Mouse (Mus musculus) gastrocnemius, adult 18-20 months (tissue): ENCODE measurements around the gene Slc39a3. TPM values are rescaled to one million over a fixed set of nuclear protein-coding genes. Genes with fewer than 3 reads are reported as not detected.
"Not testable (repeated sequence)": the region's sequence is repeated elsewhere in the genome, so short reads cannot be mapped to it uniquely, and the experiment has no call there.

Experiments used
- DNase-seq: peaks from one replicate; pipeline ENCODE4 v3.0.0; 2021; ENCODE audit warnings: low spot score
- total RNA-seq, 2 experiments: library from RNA; stranded (reverse); gene quantifications; 2 replicates each; pipeline ENCODE4 v1.2.3; 2021

The Slc39a3 gene
- total RNA-seq, 2 experiments from 2014 or later: 13.7 TPM

GRCm38 (mm10) chr10:81050645-81051044, 13.4 kb upstream of the Slc39a3 start:
- DNase-seq: no peak

DNA sequence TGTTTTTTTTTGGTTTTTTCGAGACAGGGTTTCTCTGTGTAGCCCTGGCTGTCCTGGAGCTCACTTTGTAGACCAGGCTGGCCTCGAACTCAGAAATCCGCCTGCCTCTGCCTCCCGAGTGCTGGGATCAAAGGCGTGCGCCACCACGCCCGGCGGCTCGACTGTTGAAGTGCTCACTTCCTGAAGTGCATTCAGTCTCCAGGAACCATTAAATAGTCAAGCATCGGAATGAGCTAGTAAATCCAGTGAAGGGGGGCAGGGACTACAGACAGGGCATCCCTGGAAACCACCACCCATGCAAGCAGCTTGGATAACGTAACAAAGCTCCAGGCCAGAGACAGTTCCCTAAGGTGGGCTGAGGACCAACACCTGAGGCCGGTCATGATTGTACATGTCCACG, 8.0 kb upstream of the Slc39a3 start:
- DNase-seq: not testable (repeated sequence)

DNA sequence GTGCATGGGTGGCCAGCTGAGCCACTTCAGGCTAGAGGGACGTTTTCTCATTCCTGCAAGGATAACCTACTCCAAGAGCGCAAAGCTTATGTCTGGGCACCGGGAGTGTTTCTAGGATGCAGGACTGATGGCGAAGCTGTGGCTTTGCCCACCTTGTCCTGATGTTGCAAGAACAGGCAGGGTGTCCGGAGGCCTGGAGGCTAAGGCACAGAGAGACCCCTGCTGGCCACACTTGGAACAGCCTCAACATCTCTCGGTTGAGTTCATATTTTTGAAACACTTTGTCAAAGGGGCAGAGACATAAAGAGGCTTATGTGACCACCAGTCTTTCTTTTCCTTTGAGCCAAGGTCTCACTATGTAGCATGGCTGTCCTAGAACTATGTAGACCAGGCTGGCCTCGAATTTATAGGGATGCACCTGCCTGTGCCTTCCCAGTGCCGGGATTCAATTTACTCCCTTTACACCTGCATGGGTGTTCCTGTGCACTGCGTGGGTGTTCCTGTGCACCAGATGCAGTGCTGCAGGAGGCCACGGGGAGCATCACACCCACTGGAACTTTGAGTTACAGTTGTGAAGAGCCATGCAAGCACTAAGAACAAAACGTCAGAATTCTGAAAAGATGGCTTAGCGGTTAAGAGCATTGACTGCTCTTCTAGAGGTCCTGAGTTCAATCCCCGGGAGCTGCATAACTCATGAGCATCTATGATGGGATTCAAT, 4.4 kb upstream of the Slc39a3 start:
- peak; percentile 67 for DNase-seq

- no peak for DNase-seq
These were observed 975 bp downstream of the Slc39a3 start for GRCm38 (mm10) chr10:81036251-81036650.

GRCm38 (mm10) chr10:81033586-81033985, 3.6 kb downstream of the Slc39a3 start:
- DNase-seq: no peak

GRCm38 (mm10) chr10:81029031-81029430, 8.2 kb downstream of the Slc39a3 start:
- DNase-seq: no peak

DNA sequence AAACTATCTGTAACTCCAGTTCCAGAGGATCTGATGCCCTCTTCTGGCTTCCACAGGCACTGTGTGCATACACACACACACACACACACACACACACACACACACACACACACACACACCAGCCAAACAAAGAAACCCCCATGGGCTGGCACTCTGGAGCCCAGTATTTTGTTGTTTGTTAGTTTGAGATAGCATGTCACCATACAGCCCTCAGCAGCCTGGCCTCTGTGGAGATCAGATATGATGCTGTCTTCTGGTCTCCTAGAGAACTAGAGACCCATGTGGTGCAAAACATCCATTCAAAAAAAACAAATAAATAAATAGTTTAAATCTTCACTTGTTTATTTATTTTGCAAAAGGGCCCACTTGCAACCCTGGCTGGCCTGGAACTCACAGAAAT, 9.0 kb downstream of the Slc39a3 start:
- DNase-seq: no peak

DNA sequence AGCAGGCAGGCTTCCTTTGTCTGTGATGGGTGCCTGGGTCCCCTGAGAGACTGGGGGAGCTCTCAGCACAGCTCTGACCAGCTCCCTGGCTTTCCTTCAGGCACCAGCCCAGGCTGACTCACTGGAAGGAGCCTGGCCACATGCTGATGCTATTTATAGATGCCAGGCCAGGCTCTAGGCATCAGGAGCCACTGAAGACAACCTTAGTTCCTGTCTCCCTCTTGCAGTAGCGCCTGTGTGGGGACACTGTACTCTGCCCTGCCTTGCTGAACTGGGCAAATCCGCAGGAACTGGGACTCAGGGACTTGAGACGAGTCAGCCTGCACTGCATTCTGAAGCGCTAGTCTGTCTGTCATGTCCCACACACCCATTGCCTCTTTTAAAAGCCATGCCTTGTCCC, 9.9 kb downstream of the Slc39a3 start:
- DNase-seq: peak; percentile 68

DNA sequence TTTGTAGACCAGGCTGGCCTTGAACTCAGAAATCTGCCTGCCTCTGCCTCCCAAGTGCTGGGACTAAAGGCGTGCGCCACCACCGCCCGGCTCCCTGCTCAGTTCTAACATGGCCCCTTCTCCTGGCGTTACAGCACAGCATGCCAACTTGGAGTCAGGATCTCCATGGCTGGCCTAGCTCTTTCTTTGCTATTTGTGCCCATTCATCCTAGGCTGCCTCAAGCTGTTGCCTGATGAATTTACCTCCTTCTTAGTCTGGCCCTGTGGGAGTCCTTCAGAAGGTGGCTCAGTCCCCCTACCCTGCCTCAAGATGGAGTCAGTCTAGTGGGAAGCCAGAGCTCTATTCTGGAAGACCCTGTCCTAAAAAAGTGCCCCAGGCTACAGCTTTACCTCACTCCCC, 10.4 kb downstream of the Slc39a3 start:
- DNase-seq: no peak

GRCm38 (mm10) chr10:81025639-81026275, 11.5 kb downstream of the Slc39a3 start, which contains the start of gene Diras1:
Gene Diras1, minus strand, starts transcription at chr10:81025662.
- DNase-seq: no peak

DNA sequence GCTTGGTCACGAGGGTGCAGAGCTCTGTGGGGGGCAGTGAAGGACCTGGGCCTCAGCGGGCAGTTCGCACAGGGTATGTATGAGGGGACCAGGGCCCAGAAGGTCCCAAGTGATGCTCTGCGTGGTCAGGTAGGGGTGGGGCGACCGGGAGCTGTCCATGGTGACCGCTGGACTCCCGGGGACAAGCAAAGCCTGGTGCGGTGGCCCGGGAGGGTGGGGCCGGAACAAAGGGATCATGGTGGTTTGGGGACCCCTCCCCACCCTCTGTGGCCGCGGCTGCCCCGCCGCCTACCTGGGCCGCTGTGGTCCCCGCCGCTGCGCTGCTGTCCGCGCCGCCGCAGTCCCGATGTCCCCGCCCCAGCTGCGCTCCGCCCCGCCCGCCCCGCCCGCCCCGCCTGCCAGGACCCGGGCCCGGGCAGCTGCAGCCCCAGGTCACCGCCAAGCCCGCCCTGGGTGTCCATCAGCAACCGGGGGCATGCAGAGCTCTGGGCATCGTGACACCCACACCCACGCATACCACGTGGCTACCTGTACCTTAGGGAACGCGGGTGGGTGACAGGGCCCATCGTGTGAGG, 12.1 kb downstream of the Slc39a3 start:
- no peak for DNase-seq

DNA sequence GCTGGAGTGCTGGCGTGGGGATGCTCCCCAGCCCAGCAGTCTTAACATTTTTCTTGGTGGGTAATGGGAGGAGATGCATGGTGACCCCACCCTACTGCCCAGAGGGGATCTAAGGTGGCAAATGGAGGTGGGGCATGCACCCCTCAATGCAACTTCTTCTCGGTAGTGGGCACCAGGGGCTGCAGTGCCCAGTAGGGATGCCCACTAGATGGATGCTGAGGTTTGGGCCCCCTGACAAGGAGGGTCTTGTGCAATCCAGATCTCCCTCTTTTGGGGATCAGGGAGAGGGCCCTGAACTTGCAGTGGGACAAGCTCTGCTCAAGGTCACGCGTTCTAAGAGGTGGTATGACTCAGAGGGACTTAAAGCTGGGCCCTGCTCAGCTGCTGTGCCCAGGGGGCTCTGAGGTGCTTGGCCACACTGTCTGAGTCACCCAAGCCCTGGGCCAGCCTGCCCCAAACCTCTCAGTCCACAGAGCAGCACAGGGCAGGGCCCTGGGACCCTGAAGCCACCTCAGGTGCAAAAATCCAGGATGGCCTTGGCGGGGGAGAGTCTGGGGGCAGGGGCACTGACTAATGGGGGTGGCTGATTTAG, 12.8 kb downstream of the Slc39a3 start:
- no peak for DNase-seq

DNA sequence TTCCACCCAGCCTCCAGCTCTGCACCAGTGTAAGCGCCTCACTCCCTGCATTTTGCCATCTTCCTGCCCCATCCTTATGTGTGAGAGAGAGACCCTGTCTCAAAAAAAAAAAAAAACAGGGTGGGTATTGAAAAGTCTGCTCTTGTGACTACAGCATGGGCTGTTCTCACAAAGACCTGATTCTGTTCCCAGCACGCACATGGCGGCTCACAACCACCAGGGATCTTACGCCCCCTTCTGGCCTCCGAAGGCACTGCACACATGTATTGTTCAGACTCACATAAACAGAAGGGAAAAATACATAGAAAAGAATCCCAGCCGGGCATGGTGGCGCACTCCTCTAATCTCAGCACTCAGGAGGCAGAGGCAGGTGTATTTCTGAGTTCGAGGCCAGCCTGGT, 14.5 kb downstream of the Slc39a3 start:
- no peak for DNase-seq

DNA sequence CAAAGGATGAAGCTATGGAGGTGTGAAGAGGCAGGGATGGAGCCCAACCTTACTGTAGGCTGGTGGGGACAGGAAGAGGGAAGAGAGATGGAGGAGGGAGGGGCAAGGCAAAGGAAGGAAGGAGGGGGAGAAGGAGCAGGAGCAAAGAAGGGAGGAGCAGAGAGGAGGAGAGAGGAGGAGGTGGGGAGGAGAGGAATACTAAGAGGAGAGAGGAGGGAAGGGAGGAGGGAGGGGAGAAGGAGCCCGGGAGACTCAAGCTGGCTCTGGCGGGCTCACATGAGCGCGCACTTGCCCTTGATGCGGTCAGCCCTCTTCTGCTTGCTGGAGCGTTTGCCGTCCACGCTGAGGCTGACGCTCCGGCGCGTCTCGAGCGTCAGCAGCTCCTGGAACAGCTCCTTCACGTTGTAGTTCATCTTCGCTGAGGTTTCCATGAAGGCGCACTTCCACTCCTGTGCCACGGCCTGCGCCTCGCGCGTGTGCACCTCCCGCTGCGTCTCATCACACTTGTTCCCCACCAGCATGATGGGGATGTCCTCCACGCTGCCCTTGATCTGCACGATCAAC, 15.6 kb downstream of the Slc39a3 start:
- DNase-seq: no peak

DNA sequence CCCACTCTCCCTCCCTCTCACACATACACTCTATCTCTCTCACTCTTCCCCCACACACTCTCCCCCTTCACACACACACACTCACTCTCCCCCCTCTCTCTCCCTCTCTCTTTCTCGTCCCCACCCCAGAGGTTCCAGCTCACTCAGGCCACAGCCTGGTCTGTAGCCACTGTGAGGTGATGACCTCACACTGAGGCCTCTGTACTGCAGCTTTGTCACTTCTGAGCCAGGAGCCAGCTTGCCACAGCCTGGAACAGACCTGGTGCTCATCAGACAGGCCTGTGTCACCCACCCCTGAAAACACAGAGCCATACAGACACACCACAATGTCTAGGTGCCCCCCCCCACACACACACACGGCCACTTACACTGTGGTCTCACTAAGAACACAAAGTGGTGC, 17.0 kb downstream of the Slc39a3 start:
- no peak for DNase-seq

DNA sequence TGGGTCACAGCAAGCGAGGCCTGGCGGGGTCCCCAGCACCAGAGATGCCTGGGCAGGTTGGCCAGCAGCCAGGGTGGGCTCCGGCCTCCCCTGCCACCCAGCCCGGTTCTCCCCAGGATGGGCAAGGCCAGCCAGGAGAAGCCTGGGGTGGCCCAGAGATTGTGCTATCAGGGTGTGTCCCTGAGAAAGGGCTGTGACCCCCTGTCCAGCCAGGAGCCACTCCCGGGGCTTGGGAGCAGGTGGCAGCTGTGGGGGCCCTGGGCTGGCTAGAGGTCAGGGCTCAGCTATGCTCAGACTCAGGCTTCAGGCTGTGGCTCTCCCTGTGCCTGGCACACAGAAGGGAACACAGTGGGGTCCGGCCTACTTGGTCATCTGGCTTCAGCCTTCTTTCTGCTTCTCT, 17.5 kb downstream of the Slc39a3 start:
- DNase-seq: no peak

DNA sequence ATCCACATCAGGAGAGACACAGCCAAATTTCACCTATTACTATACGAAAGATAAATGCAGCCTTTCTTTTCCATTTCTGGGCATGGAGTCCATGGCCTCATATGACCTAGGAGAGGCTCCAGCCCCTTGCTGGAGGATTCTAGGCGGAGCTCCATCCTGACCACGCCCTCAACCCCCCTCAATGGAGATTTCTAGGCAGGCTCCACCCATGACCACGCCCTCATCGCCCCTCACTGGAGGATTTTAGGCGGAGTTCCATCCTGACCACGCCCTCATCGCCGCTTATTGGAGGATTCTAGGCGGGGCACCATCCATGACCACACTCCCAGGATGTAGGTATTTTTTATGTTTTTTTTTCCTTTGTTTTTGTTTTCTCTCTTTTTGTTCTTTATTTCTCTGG, 18.9 kb downstream of the Slc39a3 start:
- DNase-seq: no peak

GRCm38 (mm10) chr10:81016645-81017044, 20.6 kb downstream of the Slc39a3 start:
- DNase-seq: peak; percentile 63

GRCm38 (mm10) chr10:81015666-81016065, 21.6 kb downstream of the Slc39a3 start:
- DNase-seq: no peak

GRCm38 (mm10) chr10:81014393-81015384, 22.5 kb downstream of the Slc39a3 start, which contains the start of gene Gng7:
Gene Gng7, minus strand, starts transcription at chr10:81014945.
- DNase-seq: peak; percentile 99

DNA sequence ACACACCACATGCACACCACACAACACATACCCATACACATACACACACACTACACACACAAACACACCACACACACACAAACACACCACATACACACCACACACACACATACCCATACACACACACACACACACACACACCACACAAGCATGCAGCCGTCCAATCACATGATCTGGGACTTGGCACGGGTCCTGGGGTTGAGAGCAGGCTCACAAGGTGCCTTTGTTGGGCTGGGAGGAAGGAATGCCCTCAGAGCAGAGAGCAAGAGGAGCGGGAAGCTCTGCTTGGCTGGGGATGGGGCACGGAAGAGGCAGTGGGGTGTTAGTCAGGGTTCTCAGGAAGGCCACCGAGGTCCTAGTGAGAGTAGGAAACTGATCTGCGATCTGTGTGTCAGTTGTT, 26.4 kb downstream of the Slc39a3 start:
- no peak for DNase-seq
